Mouse (Mus musculus) stomach, postnatal 0 days (tissue): Measurements from ENCODE around the gene Tulp2.

ENCODE experiments used
- CTCF ChIP-seq: IDR thresholded peaks from 2 replicates; pipeline ENCODE4 v1.5.1; 2016; ENCODE audit warnings: antibody characterized with exemption, low read depth, mild to moderate bottlenecking, moderate library complexity
- EP300 ChIP-seq: optimal IDR thresholded peaks from 2 replicates; pipeline ENCODE3; 2016; ENCODE audit warnings: antibody characterized with exemption

DNA sequence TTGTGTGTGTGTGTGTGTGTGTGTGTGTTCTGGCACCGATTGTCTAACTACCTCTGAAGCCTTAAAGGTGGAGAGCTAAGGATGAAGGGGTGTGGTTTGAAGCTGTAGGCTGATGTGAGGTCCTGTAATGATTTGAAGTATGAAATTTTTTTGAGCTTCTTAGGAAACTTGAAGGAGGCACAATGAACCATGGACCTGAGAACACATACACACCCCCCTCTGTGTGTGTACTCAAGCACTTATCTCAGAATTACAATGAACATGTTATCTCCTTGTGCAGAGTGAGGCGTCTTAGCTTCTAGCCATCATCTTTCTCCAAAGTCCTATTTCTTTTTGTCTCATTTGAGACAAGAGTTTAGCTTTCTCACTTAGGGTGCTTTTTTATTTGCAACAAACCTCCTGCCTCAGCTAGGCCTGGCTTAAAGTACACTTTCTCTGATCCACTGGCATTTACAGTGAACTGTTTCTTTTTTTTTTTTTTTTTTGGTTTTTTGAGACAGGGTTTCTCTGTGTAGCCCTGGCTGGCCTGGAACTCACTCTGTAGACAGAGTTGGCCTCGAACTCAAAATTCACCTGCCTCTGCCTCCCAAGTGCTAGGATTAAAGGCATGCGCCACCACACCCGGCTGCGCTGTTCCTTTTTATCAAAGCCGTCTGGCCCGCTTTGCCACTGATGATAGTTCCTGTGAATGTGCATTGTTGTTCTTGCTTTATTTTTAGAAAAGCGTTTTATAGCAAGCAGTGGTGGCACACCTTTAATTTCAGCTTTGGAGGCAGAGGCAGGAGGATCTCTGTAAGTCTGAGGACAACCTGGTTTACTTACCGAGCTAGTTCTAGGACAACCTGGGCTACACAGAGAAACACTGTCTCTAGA, 87.2 kb downstream of the Tulp2 start:
- TF ChIP-seq CTCF (no peak), EP300 (no peak)
